Mouse (Mus musculus) testis, postnatal 10 days (tissue): ENCODE data around the gene Krt12.
A peak's percentile ranks its signal among the peaks of the same experiment; 100 is the strongest.

ENCODE experiments used
- DNase-seq: peaks from one replicate; pipeline ENCODE4 v3.0.0; 2021; ENCODE audit warnings: low spot score

Krt12 gene

DNA sequence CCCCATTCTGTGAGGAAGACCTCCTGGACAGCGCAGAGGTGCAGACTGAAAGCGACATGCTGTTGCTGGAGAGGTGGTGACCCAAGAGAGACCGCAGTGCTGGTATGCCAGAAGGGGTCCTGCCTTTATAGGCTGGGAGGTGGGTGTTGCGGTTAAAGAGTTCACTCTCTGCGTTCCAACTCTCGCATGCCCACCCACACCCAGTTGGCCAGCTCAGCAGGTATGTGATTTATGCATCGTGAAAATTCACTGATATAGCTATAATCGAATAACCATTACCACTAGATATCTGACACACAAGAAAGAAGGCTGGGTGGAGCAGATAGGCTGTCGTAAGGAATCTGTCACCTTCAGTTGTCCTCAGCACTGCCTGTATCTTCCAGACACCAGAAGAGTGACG is at the start of gene Krt12:
TSS of gene Krt12 (minus strand) at position 101 of the 400 bp plus-strand sequence.
- DNase-seq: no peak

DNA sequence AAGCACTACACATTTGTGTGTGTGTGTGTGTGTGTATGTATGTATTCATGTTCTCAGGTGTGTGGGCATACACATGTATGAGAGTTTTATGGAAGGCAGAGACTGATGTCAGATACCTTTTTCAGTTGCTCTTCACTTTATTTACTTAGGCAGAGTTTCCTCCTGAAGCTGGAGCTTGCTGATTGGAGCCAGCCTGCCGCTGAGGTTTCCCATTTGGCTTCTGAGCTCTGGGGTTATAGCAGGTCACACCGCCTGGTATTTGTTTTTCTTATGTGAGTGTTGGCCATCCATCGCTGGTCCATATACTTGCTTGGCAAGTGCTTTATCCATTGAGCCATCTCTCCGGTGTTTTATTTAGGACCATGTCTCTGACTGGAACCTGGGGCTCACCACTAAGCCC is 47.2 kb upstream of the Krt12 start:
- DNase-seq: no peak

DNA sequence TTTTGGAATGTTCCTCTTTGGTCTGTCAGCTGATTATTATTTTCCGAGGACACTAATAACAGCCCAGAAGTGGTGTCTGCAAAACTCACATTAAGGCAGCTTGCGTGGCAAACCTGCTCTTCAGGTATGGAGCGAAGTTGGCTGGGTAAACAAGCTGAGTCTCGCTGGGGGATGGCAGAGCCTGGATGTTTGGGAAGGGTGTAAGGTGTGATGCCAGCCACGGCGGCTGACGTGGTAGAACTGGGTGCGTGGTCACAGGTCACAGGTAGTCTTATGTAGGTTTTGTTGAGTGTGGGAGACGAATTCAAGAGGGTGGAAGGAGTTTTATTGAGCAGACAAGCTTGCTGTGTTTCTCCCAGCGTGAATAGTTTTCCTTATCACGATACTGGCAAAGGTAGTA is 46.5 kb upstream of the Krt12 start:
- DNase-seq: no peak

DNA sequence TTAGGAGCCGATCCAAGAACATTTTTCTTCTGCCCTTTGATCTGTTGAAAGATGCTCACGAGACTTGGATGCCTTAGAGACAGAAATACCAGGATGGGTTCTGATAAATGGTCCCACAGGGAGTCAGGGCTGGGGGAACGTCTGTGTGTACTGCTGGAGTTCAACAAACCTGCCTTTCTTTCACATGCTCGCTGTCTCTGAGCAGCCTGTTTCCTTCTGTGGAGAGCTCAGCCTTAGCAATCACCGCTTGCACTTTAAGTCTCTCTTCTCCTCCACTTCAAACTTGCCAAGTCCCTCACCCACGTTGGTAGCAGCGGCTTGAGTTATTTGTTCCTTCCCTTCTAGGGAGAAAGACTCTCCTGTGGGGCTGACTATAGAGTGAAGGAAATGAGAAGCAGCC is 44.3 kb upstream of the Krt12 start:
- DNase-seq: no peak

DNA sequence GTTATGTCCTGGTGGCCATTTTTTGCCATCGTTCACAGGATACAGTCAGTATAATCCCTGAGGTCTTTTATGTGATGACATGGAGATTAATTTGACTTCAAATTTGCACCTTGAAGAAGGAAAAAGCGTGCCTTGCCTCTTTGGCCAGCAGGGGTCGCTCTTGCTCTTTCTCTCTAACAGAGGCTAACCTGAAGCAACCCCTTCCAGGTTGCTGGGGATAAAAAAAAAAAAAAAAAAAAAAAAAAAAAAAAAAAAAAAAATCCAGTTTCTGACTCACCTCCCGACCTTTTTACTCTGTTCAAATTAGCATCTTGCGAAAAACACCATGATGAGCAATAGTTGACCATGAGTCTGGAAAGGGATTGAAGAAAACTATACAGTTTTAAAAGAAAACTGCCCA is 42.8 kb upstream of the Krt12 start:
- DNase-seq: peak; percentile 93

DNA sequence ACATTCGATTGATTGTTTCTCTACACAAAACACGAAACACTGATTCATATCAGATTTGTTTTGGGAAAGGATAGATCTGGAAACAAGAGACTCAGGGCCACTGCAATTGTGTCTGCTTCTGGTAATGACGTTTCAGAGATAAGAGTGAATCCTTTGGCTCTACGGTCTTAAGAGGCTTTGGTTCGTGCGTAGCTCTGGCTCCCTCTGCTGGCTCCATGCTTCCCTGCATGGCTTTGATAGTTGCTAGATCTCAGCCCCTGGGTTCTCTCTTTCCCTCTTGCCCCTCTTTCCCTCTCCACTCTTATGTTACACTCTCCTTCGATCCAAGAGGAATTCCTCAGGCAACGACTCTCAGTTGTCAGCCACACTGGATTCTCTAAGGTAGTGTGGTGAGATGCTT is 41.1 kb upstream of the Krt12 start:
- DNase-seq: peak; percentile 83

DNA sequence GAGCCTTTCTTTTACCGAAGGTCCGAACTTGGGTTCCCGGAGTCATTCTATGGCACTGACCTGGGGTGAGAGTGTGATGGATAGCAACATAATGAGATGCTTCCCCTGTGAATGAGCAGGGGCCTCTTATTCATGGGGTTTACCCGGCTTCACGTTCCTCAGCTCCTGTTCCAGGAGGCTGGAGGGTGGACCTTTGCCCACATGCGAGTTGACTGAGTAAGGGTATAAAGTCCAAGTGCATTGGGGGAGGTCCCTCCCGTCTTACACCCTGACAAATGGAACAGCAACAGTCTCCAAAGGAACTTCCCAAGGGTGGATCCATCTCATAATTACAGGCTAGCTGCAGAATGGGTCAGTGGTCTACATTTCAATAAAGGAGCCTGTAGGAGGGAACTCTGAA is 39.7 kb upstream of the Krt12 start:
- DNase-seq: no peak

DNA sequence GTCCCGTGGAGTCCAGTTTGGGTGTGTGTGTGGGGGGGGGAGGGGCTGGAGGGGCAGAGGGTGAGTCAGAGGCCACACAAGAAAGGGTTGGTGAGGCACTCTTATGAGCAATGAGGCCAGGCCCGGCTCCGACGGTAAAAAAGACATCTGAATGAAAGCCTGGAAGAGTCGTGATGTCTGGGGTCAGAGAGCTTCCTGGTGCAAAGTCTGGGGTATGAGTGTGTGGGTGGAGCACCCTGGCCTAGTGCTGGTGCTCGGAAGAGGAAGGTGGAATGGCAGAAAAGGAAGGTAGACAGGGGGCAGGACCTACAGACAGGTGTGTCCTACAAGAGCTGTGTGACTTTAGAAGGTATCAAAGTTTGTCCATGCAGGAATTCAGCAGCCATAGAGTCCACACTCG is 36.8 kb upstream of the Krt12 start:
- no peak for DNase-seq

DNA sequence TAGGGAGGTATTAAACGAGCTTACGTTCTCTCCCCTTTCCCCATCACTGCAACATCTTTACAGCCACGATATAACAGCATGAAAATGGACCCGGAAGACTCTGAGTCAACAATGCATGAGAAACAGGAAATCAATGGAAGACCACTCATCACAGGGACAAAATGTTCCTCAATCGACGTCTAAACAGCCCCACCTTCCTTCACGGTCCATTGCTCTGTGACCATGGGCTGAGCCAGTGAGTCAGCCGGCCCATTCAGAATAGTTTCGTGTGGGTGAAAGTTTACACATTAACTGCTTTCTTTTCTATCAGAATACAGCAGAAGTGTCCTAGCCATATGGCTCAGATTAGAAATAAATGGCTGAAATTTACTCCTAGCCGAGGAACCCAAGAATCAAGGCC is 32.7 kb upstream of the Krt12 start:
- no peak for DNase-seq

DNA sequence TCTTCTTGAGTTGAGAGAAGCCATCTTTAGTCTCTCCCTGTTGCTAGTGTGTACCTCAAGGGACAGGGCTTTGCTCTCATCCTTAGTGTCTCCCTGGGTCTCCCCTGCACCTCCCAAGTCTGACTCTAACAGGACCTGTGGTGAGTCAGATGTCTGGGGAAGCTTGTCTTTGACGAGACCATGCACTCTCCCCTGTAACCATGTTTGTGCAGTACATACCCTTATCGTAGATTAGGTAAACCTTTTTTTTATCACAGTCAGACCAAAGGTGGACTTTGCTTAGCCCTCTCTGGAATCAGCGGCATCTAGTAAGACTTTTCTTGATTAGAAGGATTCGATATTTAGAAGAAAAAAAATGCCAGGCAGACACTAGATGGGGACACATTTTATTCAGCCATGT is 32.0 kb upstream of the Krt12 start:
- no peak for DNase-seq

DNA sequence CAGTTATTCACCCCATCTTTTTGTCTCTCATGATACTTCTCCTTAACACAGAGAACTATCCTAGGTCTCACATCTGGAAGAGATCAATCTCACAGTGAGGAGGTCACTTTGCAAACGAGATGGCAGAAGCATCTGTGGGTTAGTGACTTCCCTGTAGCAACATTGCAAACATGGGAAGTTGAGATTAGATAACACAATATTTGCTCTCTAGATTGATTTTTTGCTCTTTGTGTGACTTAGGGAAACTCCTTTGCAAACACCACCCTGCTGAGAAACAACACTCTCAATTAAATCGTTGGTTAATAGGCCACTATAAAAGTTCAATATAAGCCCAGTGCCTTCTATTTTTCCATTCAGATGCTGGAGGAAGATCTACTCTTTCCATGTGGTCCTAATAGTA is 26.7 kb upstream of the Krt12 start:
- DNase-seq: no peak

DNA sequence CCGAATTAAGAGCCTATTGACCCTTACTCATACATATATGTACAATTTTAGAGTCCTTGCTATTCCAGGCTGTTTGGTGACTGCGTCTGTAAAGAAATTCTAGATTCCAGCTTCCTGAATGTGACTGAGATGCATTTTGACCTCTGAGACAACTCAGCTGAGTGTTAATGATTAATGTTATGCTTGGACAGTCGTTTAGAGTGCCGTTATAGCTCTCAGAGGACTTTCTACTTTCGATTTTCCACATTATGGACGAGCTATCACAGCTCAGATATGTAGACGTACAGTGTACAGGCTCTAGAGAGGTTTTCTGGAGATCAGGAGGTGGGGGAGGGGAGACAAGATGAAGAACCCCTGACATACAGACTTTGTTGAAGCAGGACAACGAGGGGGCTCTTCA is 19.2 kb upstream of the Krt12 start:
- DNase-seq: no peak

DNA sequence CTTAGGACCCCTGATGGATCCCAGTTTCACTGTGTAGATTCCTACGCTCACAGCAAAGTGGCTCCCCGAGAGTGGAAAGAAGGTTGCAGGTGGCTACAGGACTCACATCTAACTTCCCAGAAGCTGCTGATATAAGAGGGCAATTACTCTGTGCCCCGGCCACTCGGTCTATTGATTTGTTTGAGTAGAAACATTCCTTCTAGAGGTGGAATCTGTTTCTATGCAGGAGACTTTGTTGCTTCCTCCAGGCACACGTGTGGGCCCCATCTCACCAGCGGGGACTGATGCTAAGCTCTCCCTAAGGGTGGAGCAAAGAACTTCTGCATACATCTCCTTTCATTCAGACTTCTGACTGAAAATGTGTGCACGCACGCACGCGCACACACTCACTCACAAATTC is 17.4 kb upstream of the Krt12 start:
- DNase-seq: no peak

DNA sequence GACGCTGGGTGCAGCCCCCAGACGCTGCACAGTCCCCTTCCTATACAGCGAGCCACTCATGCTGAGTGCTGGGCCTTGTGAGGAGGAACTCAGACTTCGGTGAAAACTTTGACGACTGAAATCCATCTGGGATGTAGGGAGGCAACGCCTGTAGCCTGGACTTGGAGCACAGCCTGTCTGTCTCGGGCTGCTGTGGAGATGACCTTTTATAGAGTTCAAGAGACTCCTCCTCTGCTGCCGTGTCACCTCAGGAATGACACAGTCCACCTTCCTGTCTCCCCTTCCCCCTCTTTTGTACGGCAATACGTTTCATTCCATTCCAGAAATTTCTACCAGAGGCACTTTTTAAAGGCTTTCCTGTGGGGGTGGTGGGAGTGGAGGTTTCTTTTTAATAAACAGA is 15.9 kb upstream of the Krt12 start, which contains the start of gene Krt20:
TSS of gene Krt20 (minus strand) at position 179 of the 400 bp plus-strand sequence.
- DNase-seq: no peak

DNA sequence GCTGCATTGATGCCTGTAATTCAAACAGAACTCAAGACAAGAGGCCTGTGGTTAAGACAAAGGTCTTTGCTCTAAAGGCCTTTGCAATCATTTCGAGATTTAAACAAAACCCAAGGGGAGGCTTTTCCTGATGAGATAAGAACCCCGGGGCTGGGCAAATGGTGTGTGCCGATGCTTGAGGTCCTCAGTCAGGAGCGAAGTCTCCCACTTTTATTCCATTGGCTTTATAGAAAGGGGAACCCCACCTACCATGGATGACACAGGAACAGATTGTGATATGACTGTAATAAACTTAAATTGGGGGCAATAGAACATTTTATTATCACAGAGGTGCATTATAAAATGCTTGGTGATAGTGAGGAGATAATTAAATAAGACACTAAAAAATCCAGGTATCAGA is 14.6 kb upstream of the Krt12 start:
- no peak for DNase-seq

DNA sequence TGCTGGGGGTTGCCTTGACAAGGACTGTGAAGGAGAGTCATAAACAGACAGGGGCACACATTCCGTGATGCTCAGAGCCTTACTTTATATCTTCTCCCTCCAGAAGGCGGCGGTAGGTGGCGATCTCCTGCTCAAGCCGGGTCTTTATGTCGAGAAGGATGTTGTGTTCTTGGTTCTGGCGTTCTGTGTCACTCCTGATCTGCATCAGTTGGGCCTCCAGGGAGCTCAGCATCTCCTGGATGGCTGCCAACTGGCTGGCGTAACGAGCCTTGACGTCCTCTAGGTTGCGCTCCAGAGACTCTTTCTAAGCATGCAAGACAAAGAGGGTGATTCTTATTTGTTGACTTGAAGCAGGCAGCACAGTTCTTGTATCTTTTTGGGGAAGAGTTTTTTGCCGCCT is 8.6 kb upstream of the Krt12 start:
- peak; percentile 72 for DNase-seq

DNA sequence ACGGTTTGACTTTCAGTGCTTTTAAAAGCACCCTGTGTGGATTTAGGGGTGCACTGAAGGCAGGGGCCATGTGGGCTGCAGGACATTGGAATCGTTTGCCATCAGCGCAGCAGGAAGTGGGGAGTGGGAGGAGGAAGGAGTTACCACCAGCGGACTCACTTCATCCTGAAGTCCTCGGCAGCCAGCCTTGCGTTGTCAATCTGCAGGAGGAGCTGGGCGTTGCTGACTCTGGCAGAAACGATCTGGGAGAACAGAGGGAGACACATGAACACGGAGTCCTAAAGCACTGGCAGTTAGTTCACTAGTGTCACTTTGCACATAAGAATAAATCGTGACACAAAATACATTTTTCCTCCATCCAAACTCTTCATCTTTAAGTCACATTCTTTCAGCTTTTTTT is 1.5 kb downstream of the Krt12 start:
- DNase-seq: no peak

DNA sequence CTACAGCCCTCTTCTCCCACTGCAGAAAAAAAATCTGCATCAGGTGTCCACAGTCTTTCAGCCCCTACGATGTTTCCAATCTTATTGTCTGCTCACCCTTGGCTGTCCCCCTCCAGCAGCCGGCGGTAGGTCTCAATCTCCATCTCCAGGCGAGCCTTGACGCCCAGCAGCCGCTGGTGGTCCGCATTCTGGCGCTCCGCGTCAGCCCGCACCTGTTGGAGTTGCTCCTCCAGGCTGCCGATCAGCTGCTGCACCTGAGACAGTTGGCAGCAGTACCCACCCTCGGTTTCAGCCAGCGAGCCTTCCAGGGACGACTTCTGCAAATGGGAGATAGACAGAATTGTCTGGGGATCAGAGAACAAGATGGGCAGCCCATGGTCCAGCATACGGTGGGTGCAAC is 4.2 kb downstream of the Krt12 start:
- no peak for DNase-seq

DNA sequence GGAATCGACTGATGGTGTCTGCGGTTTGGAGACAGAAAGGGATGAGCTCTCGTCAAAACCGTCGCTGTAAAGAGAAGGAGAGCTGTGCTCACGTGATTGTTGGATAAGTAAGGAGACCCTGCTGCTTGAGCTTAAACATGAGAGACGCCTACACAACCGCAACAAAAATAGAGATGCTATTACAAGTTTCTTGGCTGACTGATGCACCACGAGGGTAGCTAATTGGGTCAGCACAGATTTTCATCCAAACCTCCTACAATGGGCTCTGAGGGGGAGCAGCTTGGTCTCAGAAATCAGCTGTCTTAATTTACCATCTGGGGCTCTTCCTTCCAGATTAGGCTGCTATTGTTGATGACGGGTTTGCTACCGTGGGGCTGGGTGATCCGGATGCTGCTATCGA is 5.2 kb downstream of the Krt12 start:
- DNase-seq: no peak

DNA sequence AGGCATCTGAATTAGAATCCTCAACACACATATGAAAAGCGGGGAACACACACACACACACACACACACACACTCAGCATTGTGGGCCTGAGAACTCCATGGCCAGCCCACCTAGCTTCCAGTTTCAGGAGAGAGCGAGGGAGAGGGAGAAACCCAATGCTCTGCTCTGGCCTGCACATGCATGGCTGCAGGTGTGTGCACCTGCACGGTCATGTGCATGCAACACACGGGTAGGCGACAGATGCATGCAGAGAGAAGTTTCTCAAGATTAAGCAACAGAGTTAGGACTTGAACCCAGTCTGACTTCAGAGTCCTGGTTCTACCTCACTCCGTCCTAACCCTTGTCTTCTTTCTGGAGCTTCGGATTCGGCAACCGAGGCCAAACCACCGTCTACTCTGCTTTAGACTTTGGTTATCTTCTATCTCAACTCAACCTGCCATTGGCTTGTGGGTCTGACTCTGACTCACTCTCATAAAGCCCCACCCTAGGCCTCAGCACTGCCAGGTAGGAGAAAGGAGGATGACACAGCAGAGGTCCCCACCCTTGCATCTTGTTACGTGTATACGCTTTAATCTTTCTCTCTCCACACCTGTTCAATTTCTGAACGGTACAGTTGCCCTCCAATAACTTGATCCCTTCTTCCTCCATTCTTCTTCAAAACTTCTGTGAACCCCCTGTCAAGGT is 7.5 kb downstream of the Krt12 start:
- no peak for DNase-seq

DNA sequence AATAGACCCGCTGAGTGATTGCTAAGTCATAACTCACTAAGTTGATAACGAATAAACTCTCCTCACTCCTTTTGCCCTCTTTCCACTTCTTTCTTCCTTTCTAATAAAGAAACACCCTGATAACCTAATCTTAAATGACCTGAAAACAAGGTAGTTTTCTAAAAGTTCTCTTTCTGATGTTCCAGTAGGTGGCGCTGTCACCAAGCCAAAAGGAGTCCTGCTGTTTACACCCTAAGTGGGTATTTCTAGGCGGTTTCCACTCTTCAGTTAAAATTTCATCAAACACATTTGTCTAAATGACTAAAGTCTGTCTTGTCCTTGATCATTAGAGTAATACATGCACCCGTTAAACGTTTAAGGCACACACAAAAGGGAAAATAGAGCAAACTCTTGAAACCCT is 8.8 kb downstream of the Krt12 start:
- DNase-seq: peak; percentile 76

DNA sequence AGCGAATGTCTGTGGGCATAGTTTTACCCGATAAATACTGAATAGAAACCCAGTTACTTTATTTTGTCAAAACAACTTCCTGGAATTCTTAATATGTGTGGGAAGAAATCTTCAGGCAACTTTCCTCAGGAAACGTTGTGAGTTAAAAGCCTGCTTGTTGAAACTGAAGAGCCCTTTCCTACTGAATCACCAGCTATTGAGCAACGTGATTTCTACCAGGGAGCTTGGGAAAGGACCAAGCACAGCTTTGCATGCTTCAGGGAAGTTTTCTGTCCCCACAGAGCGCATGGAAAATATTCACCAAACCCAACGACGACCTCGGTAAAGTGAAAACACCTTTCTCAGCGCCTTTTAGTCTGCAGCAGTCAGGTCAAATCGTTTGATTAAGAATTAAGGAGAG is 15.9 kb downstream of the Krt12 start:
- no peak for DNase-seq

DNA sequence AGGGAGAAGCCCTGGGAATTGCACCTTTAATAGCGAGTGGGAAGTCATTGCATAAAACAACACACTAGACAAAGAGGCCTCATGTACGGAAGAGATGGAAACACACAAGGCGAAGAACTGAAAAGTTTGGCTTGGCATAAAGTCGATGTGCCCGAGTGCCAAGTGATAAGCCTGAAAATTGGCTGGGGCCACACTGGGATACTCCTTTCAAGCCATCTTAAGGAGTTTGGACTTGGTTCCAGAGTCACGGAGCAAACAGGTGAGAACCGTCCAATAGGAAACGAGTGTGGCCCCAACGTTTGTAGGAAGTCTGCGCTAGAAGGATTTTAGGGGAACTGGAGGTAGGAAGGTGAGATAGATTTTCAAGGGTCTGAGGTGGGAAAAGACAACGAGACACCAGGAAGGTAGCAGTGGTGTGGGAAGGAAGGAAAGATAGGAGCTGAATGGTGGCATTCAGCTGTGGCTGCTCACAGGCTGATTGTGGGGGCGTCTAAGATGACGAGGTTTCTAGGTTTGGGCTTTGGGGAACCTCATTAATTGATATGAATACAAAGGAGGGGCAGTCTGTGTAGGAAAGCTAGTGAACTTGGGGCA is 22.0 kb downstream of the Krt12 start:
- DNase-seq: no peak

DNA sequence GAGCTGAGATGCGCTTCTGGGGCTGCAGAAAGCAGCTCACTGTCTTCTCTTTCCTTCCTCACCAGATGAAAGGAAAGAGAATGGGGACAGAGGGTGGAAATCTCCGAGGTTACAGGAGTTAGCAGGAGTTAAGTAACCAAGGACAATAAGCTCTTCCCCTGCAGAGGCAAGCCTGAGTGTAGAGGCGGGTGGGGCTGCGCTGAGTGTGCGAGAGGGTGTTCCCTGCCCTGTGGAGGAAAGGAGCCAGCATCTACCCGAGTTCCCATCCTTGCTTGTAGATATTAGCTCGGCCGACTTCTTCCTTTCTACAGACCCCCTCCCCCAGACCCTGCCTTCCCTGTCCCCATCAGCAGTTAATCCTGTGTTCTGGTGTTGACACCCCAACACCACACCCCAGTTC is 23.2 kb downstream of the Krt12 start:
- DNase-seq: no peak
